Mouse (Mus musculus): ENCODE data around the gene Xirp2.

GRCm38 (mm10) chr2:67541957-67542696 lies 96.3 kb downstream of the Xirp2 start:
- TF ChIP-seq EP300 (IDR thresholded peaks at IDR 0.05; ENCODE audit: low read length) (no peak), UBTF (IDR thresholded peaks at IDR 0.05; ENCODE audit: low read depth, low read length) (no peak), CTCF (conservative IDR thresholded peaks at IDR 0.05 in 1 of 2, IDR thresholded peaks at IDR 0.05 in 1 of 2; ENCODE audit: low read depth in 2 of 2, low read length in 2 of 2) (no peak), ETS1 (conservative IDR thresholded peaks at IDR 0.05; ENCODE audit: low read depth, low read length) (no peak), BHLHE40 (IDR thresholded peaks at IDR 0.05; ENCODE audit: low read depth, low read length) (no peak), GABPA (IDR thresholded peaks at IDR 0.05; ENCODE audit: insufficient replicate concordance, low read depth, low read length) (no peak), TCF12 (IDR thresholded peaks at IDR 0.05; ENCODE audit: low read depth, low read length) (no peak), MAX (IDR thresholded peaks at IDR 0.05; ENCODE audit: low read length) (no peak), JUND (conservative IDR thresholded peaks at IDR 0.05; ENCODE audit: low read depth, low read length) (no peak)
